Mouse (Mus musculus) myocyte (in vitro differentiated cells): ENCODE data around the gene Oaf.

Experiments used
- CEBPB ChIP-seq: IDR thresholded peaks from 2 replicates; pipeline ENCODE4 v1.6.1; 2011; ENCODE audit warnings: mild to moderate bottlenecking, moderate library complexity; ENCODE audit not compliant: poor library complexity, insufficient read depth, severe bottlenecking
- E2F4 ChIP-seq: IDR thresholded peaks from one replicate; pipeline ENCODE4 v1.6.1; 2011; ENCODE audit warnings: mild to moderate bottlenecking, control low read depth, moderate library complexity; ENCODE audit not compliant: insufficient read depth
- MAX ChIP-seq: IDR thresholded peaks from one replicate; pipeline ENCODE4 v1.6.1; 2011; ENCODE audit warnings: low read depth, mild to moderate bottlenecking, control low read depth
- MYOG ChIP-seq, 3 experiments: IDR thresholded peaks; one replicate each; pipeline ENCODE4 v1.6.1; 2011; ENCODE audit warnings: control low read depth in 2 of 3, low read depth in 2 of 3, mild to moderate bottlenecking in 2 of 3; ENCODE audit not compliant: insufficient read length in 2 of 3, control insufficient read depth in 1 of 3, insufficient read depth in 1 of 3
- POLR2A ChIP-seq: IDR thresholded peaks from one replicate; pipeline ENCODE4 v1.6.1; 2011; ENCODE audit warnings: low read depth, mild to moderate bottlenecking, control low read depth, moderate library complexity; ENCODE audit not compliant: insufficient read length
- TCF12 ChIP-seq: IDR thresholded peaks from one replicate; pipeline ENCODE4 v1.6.1; 2011; ENCODE audit warnings: mild to moderate bottlenecking, control low read depth; ENCODE audit not compliant: poor library complexity, insufficient read depth, severe bottlenecking
- TCF3 ChIP-seq: IDR thresholded peaks from one replicate; pipeline ENCODE4 v1.6.1; 2011; ENCODE audit warnings: low read depth, control low read depth; ENCODE audit not compliant: insufficient read length
- USF1 ChIP-seq: IDR thresholded peaks from one replicate; pipeline ENCODE4 v1.6.1; 2011; ENCODE audit warnings: low read depth, mild to moderate bottlenecking, control low read depth, moderate library complexity

GRCm38 (mm10) chr9:43260661-43261060 lies 20.9 kb upstream of the Oaf start:
- TF ChIP-seq TCF3 (no peak), USF1 (no peak), POLR2A (no peak), CEBPB (no peak), E2F4 (no peak), TCF12 (no peak), MAX (no peak), MYOG (IDR thresholded peaks at IDR 0.05; ENCODE audit: control insufficient read depth in 1 of 3, insufficient read depth in 1 of 3, insufficient read length in 2 of 3, low read depth in 2 of 3) (no peak)
